Mouse (Mus musculus) cerebellum, postnatal 14 days (tissue): ENCODE measurements around the gene Trim46.

Source experiments
- DNase-seq, 2 experiments: peaks; one replicate each; pipeline ENCODE4 v3.0.0; 2021; ENCODE audit warnings: mixed read lengths in 2 of 2

The Trim46 gene

DNA sequence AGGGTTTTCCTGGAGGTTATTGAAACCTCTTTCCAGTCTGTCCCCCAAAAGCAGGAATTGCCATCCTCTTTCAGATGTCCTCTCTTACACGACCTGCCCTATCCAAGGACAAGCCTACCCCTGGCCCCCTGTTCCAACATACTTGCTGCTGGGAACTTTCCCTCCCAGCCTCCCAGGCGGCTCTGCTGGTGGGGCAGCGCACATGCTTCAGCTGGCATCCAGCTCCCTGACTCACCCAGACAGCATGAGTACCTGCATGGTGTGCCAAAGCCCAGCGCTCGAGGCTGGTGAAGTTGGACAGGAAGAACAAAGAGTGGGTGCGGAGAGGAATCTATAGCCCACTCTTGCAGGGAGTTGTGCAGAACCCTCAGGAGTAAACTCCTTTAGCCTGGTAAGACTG lies 24.8 kb upstream of the Trim46 start:
- DNase-seq, result peak; percentile 64 to 66

GRCm38 (mm10) chr3:89270051-89270755 lies 24.1 kb upstream of the Trim46 start, which contains the start of gene Slc50a1:
TSS of gene Slc50a1 (minus strand) at chr3:89270570.
- peak; percentile 92 to 93 for DNase-seq

DNA sequence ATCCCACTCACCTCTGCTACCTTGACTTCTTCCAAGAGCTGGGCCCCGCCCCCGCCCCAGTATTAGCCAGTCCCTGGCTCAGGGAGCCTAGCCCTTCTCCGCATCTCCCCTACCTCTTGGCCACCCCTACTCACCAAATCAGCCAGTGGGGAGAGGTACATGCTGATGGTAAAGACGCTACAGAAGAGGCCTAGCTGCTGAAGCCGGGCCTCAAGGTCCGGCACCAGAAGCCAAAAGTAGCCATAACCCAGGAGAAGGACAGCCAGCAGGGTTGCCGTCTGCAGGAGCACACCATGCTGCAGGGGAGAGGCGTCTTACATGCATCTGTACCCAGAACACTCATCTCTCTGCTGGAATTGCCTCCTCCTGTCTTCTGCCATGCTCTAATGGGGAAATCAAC lies 22.8 kb upstream of the Trim46 start:
- DNase-seq, result no peak

GRCm38 (mm10) chr3:89266439-89266893 lies 20.4 kb upstream of the Trim46 start:
- DNase-seq, result peak; percentile 84 to 85

- no peak for DNase-seq
These were observed 16.3 kb upstream of the Trim46 start for GRCm38 (mm10) chr3:89262417-89262816.

- no peak for DNase-seq
These were observed 14.1 kb upstream of the Trim46 start for GRCm38 (mm10) chr3:89260211-89260610.

DNA sequence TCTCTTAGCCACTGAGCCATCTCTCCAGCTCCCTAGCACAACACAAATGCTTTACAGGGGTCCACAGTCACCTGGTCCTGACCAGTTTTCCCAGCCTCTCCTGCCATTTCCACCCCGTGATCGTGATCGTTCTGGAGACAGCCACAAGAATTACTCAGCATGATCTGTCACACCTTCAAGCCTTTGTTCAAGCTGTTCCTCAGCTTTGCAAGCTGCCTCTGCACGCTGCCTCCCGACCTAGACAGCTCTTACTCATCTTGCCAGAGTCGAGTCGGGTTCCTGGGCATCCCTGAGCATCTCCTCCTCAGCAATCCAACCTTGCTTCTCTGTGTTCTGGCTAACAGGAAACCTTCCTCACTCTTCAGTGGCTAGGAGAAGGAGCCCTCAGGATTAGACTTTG lies 13.0 kb upstream of the Trim46 start, which contains the start of gene Dpm3:
Gene Dpm3, plus strand, starts transcription at position 283 of the 400 bp plus-strand sequence.
- no peak for DNase-seq

- DNase-seq, result no peak
These were observed 10.1 kb upstream of the Trim46 start for GRCm38 (mm10) chr3:89256177-89256576.

DNA sequence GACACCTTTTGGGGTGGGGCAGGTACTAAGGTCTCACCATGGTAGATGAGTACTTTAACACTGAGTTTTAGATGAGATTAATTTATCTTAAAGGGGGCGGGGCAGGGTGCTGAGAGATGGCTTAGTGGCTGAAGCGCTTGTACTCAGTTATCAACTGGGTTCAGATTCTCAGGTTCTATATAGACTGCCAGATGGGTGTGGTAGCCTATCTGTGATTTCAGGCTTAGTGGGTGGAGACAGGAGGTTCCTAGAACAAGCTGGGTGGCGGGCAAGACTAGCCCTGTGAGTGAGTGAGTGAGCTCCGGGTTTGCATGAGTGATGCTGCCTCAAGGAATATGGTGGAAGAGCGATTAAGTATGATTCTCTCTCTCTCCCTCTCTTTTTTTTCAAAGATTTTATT lies 8.9 kb upstream of the Trim46 start:
- no peak for DNase-seq

DNA sequence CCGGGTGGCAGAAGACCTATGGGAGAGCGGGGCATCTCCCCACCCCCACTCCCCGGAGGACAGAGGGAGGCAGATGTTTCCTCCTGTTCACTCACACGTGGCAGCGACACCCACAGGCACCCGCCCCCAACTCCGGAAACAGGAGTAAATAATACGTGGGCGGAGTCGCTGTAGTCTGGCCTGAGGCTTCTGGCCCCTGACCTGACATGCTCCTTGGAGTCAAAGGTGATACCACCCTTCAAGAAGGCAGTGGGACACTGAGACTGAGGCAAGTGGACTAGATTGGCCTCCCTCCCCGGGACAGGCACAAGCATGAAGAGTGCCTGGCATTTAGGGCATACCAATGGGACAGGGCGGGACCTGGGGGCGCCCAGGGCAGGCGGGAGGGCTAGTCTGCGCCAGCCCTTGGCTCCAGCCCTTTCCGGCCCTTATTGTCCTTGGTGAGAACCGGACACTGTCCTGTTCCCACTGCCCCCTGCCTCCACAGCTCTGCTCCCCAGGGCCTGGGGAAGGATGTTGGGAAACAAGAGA lies 5.3 kb upstream of the Trim46 start:
- no peak for DNase-seq

DNA sequence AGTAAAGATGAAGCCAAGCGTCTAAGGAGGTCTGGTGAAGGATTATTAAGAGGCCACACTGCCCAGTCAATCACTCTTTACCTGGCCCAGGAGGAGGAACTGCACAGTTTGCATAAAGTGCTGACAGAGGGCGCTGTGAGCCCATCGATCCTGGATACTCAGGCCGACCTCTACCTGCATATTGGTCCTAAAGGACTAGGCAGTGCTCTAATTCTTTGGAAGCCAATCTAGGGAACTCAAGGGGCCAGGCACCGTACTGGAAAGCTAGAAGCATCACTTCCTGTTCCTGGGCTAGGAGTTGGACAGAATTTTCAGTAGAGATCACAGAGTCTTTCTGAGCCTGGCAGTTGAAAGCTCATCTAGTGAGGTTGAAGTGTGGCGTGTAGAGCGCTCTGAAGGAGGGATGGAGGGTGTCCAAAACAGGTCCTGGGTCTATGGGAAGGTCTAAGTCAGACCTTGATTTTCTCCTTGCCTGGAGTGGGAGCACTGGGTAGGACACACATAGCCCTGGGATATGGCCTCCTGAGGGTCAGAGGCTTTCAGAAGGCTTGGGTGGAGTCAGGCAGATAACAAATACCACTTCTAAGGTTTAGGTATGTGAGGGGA lies 4.4 kb upstream of the Trim46 start:
- peak; percentile 84 to 88 for DNase-seq

GRCm38 (mm10) chr3:89247466-89247865 lies 1.4 kb upstream of the Trim46 start:
- peak in 1 of 2 experiments; percentile 5 for DNase-seq

GRCm38 (mm10) chr3:89245688-89246171 lies 379 bp downstream of the Trim46 start, which contains the start of gene Krtcap2:
TSS of gene Krtcap2 (plus strand) at chr3:89245966.
- peak; percentile 87 for DNase-seq

GRCm38 (mm10) chr3:89244982-89245687 lies 974 bp downstream of the Trim46 start:
- peak; percentile 93 to 96 for DNase-seq

DNA sequence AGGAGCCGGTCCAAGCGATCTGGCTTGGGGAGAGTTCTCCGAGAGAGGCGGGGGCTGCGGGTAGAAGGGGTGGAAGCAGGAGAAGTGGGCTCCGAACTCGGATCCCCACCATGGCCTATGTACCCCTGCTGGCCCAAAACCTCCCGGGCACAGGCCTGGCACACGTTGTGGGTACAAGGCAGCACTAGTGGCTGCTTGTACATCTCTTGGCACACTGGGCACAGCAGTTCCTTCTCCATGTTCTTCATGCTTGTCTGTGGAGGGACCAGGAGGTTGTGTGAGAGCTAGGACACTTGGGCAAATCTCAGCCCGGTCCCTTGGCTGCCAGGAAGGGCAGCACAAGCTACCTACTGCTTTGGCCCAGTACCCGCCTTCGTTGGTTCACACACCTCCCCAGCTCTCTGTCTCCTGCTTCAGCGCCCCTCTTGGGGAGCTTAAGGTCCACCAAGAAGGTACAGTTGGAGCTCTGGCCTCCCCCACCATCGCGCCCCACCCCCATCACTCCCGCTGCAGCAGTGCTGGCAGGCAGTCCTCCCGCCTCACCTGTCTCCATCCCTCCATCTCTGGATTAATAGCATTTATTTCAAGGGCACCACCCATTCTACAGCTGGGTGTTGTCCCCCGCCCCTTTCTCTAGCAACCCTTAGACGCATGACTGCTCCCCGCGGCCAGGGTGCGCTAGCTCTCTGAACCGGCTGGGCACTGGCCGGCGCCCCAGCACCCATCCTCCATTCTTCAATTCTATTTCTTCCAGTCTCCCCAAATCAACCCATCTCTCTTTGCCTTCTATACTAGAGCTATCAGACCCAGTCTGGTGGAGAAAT lies 1.7 kb downstream of the Trim46 start:
- peak; percentile 70 to 81 for DNase-seq

- DNase-seq, result peak; percentile 52 to 58
These were observed 2.5 kb downstream of the Trim46 start for GRCm38 (mm10) chr3:89243609-89244008.

GRCm38 (mm10) chr3:89242331-89242895 lies 3.7 kb downstream of the Trim46 start:
- peak; percentile 82 to 92 for DNase-seq

GRCm38 (mm10) chr3:89238494-89238893 lies 7.6 kb downstream of the Trim46 start:
- no peak for DNase-seq

GRCm38 (mm10) chr3:89237682-89238081 lies 8.4 kb downstream of the Trim46 start:
- DNase-seq, result no peak

DNA sequence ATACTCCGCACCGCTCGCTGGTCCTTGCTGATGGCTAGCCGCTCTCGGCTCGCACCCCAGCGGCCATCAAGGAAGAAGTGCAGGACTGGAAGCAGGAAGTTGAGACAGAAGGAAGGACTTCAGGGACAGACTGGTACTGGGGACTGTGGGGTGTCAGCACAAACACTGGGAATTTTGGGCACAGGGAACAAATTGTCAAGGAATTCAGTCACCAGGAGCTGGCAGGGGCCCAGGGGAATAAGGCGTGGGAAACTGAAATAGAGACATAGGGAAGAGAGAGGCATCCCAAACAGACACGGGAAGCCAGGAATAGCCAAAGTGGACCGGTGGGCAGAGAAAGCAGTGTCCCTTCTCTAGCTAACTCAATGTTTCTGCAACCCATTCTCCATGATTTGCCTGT lies 9.6 kb downstream of the Trim46 start:
- DNase-seq, result no peak

DNA sequence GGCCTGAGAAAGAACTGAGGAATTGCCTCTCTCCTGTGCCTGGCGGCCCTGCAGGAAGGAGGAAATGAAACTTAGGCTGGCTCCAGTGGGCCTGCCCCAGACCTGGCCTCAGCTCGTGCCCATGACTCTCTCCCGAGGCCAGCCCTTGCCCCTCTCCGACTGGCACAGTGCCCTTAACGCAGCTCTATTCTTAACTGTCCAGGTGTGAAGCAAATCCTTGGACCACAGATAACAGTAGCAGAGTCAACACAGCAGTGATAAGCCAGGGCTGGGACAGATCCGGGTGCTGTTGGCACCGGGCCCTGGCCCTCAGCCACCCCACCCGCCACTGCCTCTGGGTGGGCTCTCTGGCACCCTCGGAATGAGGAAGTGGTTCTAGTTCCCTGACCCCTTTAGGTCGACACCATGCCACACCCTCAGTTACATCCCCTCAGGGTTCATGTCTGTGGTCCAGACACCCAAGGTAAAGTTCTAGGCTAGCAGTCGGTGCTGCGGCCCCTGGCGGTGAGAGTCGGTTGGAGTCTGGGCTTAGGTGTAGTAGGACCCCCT lies 12.5 kb downstream of the Trim46 start:
- DNase-seq, result no peak

GRCm38 (mm10) chr3:89232614-89233013 lies 13.5 kb downstream of the Trim46 start:
- DNase-seq, result no peak
